Mouse (Mus musculus) thymus, adult 18-20 months (tissue): ENCODE measurements around the gene Ispd.

Experiments used
- DNase-seq, 2 experiments: peaks; one replicate each; pipeline ENCODE4 v3.0.0; 2022; ENCODE audit warnings: mixed read lengths in 2 of 2

Gene Ispd

DNA sequence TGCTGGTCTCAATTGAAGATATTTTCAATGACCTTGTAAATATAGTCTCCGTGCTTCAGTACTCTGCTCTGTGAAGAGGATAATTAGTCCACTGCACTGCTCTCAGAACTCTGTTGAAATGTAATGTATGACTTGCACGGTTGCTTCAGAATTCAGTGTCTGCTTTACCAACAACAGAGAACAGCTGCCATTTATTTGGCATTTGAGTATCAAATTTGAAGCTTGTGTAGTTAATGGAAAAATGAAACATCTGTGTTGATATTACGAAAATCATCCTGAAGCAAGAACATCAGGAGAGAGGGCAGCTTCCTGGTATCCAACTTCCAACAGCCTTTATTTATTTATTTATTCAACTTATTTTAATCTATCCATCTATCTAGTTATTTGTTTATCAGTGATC lies 337.8 kb downstream of the Ispd start:
- DNase-seq: no peak

DNA sequence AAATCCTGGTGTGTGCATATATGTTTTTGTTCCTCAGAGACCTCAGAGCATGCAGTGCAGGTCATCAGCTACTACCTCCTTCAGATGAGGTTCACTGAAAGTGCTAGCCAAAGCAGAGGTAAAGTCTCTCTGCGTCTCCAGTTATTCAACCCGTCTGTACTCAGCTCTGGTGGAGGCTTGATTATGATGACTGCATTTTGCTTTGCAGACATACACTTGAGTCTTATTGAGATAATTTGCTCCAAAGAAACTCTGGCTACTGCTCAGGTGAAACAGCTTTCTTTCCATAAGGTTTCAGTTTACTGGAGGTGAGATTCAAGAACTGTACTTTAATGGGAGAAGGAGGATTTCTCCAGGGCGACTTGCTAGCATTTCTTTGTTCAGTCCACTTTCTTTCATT lies 339.5 kb downstream of the Ispd start:
- DNase-seq: no peak

DNA sequence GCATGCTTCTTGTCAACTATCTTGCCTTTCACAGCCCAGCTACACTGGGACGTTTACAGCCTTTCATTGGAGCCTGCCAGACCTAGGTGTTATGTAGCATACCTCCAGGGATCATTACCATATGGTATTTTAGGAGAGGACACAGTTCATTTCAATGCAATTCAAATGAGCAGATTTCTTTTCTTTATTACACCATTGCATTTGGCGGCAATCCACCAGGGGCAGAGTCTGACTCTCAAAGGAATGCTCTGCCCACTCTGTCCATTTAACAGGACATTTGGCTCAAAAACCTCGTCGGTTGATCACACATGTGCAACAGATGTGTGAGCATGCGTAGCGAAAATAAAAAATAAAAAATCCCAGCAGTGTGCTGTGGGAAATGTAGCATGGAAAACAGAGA lies 340.0 kb downstream of the Ispd start:
- DNase-seq: no peak

DNA sequence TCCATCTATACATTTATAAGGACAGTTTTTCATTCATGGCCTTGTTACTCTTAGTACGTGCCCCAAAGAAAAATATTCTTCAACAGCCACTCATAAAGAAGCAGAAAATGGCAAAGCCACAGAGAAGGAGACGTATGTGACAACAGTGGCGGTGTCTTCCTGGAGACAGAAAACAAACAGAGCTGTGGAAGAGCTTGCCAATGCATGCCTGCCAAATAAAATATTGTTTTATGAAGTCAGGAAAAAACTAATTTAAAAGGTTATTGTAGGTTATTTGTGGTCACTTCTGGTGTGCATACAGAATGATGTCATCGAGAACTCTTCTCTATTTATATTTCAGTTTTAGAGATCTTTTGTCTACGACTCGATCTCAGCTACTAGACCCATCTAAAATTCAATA lies 341.5 kb downstream of the Ispd start:
- DNase-seq: no peak

DNA sequence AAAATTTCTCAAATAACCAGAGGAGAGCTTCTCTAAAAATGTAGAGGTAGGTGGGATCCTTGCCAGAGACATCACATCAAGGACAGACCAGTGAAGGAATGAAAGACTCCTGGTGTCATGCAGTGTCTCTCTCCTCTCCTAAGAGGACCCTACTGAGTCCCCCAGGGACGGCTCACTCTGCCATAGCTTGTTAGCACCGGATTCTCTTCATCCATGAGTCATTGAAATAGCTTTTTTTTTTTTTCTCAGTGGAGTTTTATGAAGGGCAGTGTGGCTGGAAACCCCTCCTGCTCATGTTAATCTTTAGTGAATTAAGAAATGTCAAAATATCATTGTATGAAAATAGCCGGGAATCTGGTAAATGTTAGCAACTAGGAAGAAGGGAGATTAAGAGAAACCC lies 342.1 kb downstream of the Ispd start:
- DNase-seq: no peak

DNA sequence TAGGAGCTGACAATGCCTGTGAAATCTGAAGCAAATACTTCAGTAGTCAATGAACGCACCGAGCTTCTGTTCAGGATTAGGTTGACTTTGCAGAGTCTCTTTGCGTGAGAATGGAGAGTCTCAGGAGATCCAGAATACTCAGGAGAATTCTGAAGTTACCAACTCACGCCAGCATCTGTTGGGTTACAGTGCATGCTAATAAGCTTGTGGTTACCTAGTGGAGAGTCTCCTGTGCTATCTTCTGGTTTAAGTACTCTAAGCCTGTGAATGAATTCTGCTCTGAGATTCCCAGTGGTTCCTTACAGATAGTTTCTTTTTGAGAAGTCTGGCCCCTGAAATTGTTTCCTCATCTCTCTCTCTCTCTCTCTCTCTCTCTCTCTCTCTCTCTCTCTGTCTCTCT lies 343.0 kb downstream of the Ispd start:
- DNase-seq: no peak

DNA sequence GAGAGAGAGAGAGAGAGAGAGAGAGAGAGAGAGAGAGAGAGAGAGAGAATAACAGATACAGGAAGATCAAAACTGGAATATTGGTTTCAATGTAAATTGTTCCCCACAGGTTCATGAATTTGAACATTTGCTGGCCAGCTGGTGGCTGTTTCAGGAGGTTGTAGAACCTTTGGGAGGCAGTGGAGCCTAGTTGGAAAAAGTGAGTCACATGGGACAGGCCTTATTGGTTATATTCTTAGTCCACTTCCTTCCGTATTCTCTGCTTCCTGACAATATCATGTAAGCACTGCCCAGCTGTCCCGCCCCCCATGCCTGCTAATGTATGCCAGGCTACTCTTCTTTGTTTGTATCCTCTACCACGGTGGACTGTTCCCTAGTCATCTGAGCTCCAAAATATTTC lies 344.0 kb downstream of the Ispd start:
- no peak for DNase-seq

DNA sequence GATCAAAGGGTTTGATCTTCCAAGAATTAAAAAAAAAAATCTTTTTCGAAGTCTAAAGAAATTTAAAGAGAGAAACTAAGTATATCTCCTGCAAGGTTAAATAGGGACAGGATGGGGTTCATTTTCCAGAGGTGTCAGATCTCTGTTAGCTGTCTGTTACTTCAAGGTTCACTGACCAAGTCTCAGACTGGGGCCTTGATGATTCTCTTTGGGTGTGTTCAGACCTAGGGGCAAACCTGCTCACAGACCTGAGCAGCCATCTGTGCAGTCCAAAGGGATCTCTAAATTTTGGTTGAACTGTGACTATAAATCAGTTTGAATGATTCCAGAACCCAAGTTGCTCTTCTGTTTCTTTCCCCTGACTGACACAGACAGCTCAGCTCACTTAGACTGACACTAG lies 344.8 kb downstream of the Ispd start:
- no peak for DNase-seq

DNA sequence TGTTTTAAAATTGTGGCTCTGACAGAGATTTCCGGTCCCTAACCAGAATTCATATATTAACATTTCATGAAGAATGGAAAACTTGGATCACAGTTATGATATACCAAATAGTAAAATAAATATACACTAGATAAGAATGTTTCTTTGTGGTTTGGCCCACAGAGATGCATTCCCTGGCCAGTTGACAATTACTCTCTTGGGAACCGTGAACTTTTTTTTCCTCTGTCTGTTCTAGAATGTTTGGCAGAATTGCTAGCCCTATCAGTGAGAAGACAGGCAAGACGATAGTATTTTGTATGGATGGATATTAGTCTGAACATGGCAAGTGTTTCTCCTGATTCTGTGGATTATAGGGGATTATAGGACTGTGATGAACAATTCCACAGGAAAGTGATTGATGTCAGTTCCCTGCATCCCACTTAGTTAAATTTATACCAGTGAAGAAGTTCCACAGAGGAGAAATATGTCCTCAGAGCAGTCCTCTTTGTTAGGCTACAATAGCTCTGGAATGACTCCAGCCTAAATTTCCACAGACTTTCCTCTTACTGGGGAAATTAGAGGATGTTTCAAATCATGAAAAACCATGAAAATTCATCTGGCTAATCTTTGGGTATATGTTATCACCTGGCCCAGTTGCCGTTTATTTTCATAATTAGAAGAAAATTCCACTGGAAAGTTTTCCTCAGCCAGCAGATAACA lies 352.6 kb downstream of the Ispd start:
- no peak for DNase-seq
